Mouse (Mus musculus) frontal cortex, postnatal 36 days (tissue): ENCODE measurements around the gene Klf1.

ENCODE experiments used
- DNase-seq, 2 experiments: peaks; one replicate each; pipeline ENCODE4 v3.0.0; 2022; ENCODE audit warnings: low spot score in 2 of 2

Klf1 gene

GRCm38 (mm10) chr8:84901752-84902151 is at the start of gene Klf1:
Gene Klf1, plus strand, starts transcription at chr8:84901928.
- no peak for DNase-seq

GRCm38 (mm10) chr8:84856434-84856833 is 45.3 kb upstream of the Klf1 start:
- no peak for DNase-seq

- peak; percentile 93 to 97 for DNase-seq
These were observed 44.8 kb upstream of the Klf1 start, which contains the start of gene Farsa for GRCm38 (mm10) chr8:84856864-84857441. Gene Farsa, plus strand, starts transcription at chr8:84856989.

GRCm38 (mm10) chr8:84871376-84872308 is 30.1 kb upstream of the Klf1 start, which contains the start of gene Syce2:
Gene Syce2, plus strand, starts transcription at chr8:84872111.
- peak in 1 of 2 experiments; percentile 36 for DNase-seq

- no peak for DNase-seq
These were observed 29.3 kb upstream of the Klf1 start for GRCm38 (mm10) chr8:84872309-84872965.

GRCm38 (mm10) chr8:84873016-84873415 is 28.7 kb upstream of the Klf1 start:
- no peak for DNase-seq

- DNase-seq = no peak
These were observed 27.4 kb upstream of the Klf1 start for GRCm38 (mm10) chr8:84874339-84874738.

GRCm38 (mm10) chr8:84877297-84878035 is 24.3 kb upstream of the Klf1 start:
- DNase-seq = no peak

DNA sequence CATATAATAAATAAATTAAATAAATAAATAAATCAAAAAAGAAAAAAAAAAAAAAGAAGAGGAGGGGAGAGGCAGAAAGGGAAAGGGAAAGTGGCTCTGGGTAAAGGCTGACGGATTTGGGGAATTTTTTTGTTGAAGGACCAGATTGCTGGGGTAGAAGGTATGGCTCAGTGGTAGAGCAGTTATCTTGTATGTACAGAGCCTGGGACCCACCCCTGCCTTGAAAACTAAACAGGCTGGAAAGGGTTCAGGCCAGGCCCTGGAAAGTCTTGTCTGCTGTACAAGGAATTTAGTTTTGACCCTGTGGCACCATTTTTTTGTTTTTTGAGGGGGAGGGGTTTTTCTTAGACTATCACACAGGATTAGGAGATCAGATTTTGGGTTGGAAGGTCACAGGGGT is 22.8 kb upstream of the Klf1 start:
- DNase-seq = no peak

- DNase-seq = no peak
These were observed 17.0 kb upstream of the Klf1 start for GRCm38 (mm10) chr8:84884728-84885127.

- no peak for DNase-seq
These were observed 13.4 kb upstream of the Klf1 start for GRCm38 (mm10) chr8:84888280-84888679.

- no peak for DNase-seq
These were observed 12.6 kb upstream of the Klf1 start for GRCm38 (mm10) chr8:84889141-84889540.

- DNase-seq = peak in 1 of 2 experiments; percentile 2
These were observed 8.6 kb upstream of the Klf1 start for GRCm38 (mm10) chr8:84892993-84893708.

GRCm38 (mm10) chr8:84893709-84894134 is 8.0 kb upstream of the Klf1 start, which contains the start of gene Gcdh:
Gene Gcdh, minus strand, starts transcription at chr8:84893921.
- peak; percentile 92 to 95 for DNase-seq

GRCm38 (mm10) chr8:84895963-84896362 is 5.8 kb upstream of the Klf1 start:
- no peak for DNase-seq

DNA sequence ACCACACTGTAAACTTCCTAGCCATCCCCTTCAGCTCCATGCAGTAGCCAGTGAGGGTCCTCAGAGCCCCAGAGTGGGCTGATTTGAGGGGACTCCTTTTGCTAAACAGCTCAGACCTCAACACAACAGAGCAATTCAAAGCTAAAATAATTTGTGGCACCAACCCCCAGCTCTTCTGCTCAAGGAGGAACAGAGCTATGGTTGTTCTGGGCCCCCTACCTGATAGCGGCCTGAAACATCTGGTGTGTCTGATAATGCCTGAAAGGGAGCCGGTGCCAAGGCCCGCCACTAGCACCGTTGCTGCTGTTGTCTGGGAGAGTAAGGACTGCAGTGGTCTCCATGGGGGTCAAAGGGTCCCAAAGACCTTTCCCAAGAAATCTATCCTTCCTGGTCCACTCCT is 657 bp upstream of the Klf1 start:
- DNase-seq = no peak

DNA sequence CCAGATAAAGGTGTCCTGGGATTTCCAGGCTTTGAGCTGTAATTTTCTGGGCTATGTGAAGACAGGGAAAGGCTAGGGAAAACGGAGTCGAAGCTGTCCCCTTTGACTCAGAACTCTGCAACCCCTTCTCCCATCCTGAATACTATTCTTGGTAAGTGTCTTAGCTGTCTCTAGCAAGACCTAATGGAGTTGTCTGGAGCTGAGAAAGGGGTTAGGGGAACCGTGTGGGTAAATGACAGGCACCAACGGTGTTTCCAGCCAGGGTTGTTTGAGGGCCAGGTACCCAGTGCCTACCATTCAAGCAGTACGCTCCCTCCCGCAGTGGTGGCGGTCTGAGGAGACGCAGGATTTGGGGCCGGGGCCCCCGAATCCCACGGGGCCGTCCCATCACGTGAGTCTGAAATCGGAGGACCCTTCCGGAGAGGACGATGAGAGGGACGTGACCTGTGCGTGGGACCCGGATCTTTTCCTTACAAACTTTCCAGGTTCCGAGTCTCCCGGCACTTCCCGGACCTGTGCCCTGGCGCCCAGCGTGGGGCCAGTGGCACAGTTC is 715 bp downstream of the Klf1 start:
- no peak for DNase-seq

DNA sequence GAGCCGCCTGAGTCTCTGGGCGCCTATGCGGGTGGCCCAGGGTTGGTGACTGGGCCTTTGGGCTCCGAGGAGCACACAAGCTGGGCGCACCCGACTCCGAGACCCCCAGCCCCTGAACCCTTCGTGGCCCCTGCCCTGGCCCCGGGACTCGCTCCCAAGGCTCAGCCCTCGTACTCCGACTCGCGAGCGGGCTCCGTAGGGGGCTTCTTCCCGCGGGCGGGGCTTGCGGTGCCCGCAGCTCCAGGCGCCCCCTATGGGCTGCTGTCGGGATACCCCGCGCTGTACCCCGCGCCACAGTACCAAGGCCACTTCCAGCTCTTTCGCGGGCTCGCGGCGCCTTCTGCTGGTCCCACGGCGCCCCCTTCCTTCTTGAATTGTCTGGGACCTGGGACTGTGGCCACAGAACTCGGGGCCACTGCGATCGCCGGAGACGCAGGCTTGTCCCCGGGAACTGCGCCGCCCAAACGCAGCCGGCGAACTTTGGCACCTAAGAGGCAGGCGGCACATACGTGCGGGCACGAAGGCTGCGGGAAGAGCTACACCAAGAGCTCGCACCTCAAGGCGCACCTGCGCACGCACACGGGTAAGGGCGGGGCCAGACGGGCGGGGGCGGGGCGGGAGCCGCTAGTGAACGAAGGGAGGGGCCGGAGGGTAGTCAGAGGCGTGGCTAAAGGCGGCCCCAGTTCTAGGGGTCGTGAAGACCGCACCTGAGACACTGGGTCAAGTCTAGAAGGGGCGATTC is 1.4 kb downstream of the Klf1 start:
- peak; percentile 90 to 93 for DNase-seq

- no peak for DNase-seq
These were observed 2.6 kb downstream of the Klf1 start for GRCm38 (mm10) chr8:84904351-84904750.

GRCm38 (mm10) chr8:84907037-84907436 is 5.3 kb downstream of the Klf1 start:
- no peak for DNase-seq
